Mouse (Mus musculus) liver, embryonic 13.5 days (tissue): ENCODE data around the gene Fgfr2. TPM values are rescaled to one million over a fixed set of nuclear protein-coding genes. Genes with fewer than 3 reads are reported as not detected.

Experiments used
- ATAC-seq: fragments of 200-750 bp; cut with Nextera tagmentation; 2 replicates; pipeline ENCODE4 v1.8.0; 2017; ENCODE audit warnings: low read depth, mild to moderate bottlenecking, moderate number of reproducible peaks, moderate library complexity
- DNase-seq: peaks from one replicate; pipeline ENCODE4 v3.0.0; 2022
- H3K27ac ChIP-seq: fragments of 300-500 bp; sonication (generic); 2 replicates; pipeline ENCODE4 v1.5.1; 2015; ENCODE audit warnings: moderate library complexity, mild to moderate bottlenecking, inconsistent platforms
- H3K27me3 ChIP-seq: fragments of 300-500 bp; sonication (generic); 2 replicates; pipeline ENCODE4 v1.6.1; 2015; ENCODE audit warnings: mild to moderate bottlenecking, inconsistent platforms
- H3K36me3 ChIP-seq: fragments of 300-500 bp; sonication (generic); 2 replicates; pipeline ENCODE4 v1.6.1; 2015; ENCODE audit warnings: mild to moderate bottlenecking, inconsistent platforms
- H3K4me1 ChIP-seq: fragments of 300-500 bp; sonication (generic); replicated peaks from 2 replicates; pipeline ENCODE4 v1.6.1; 2015; ENCODE audit warnings: inconsistent platforms
- H3K4me2 ChIP-seq: fragments of 300-500 bp; sonication (generic); 2 replicates; pipeline ENCODE4 v1.6.1; 2015; ENCODE audit warnings: inconsistent platforms, mild to moderate bottlenecking, moderate library complexity
- H3K4me3 ChIP-seq: fragments of 300-500 bp; sonication (generic); replicated peaks from 2 replicates; pipeline ENCODE4 v1.5.1; 2015; ENCODE audit warnings: mild to moderate bottlenecking, inconsistent platforms
- H3K9ac ChIP-seq: fragments of 300-500 bp; sonication (generic); 2 replicates; pipeline ENCODE4 v1.6.1; 2015; ENCODE audit warnings: mild to moderate bottlenecking, inconsistent platforms
- H3K9me3 ChIP-seq: fragments of 300-500 bp; sonication (generic); replicated peaks from 2 replicates; pipeline ENCODE4 v1.6.1; 2016; ENCODE audit warnings: inconsistent platforms
- WGBS: fragments of 180-500 bp; shearing (Covaris S2); methylation state at CpG from one replicate; pipeline ENCODE4 v1.1.7; 2015; ENCODE audit not compliant: insufficient replicate concordance; 5-methylcytosine and 5-hydroxymethylcytosine counted together
- polyA plus RNA-seq: library from polyadenylated mRNA; unstranded; fragments of >200 nt; fragmentation: Nextera tagmentation; extraction: Ambion mirVana; gene quantifications from 2 replicates; pipeline ENCODE4 v1.2.1, GENCODE M21; 2015

The Fgfr2 gene
- polyA plus RNA-seq, 1 experiment from 2014 or later, result 8.9 TPM

GRCm38 (mm10) chr7:131861157-131861556, 1262.0 kb downstream of the Fgfr2 start:
- Histone ChIP-seq H3K4me2 (no peak overlapping the region), H3K4me1 (no peaks in the 10 kb centered on the region), H3K27ac (no peak overlapping the region), H3K36me3 (no peaks in the 10 kb centered on the region), H3K4me3 (no peak overlapping the region), H3K9me3 (no peaks in the 10 kb centered on the region), H3K9ac (no peak overlapping the region), H3K27me3 (no peaks in the 10 kb centered on the region)
- DNase-seq (no peak), ATAC-seq (no peak)

GRCm38 (mm10) chr7:131855641-131856040, 1267.5 kb downstream of the Fgfr2 start:
- Histone ChIP-seq H3K27me3 (no peaks in the 10 kb centered on the region), H3K27ac (no peak overlapping the region), H3K4me2 (no peak overlapping the region), H3K9me3 (no peaks in the 10 kb centered on the region), H3K36me3 (no peaks in the 10 kb centered on the region), H3K4me3 (no peak overlapping the region), H3K4me1 (no peaks in the 10 kb centered on the region), H3K9ac (no peak overlapping the region)
- ATAC-seq, result no peak
- DNase-seq, result no peak
- WGBS, result 64% methylated on average over 2 of the region's 2 CpGs

GRCm38 (mm10) chr7:131850579-131850978, 1272.6 kb downstream of the Fgfr2 start:
- DNase-seq, result no peak
- Histone ChIP-seq H3K4me1 (no peaks in the 10 kb centered on the region), H3K27me3 (no peaks in the 10 kb centered on the region), H3K36me3 (no peaks in the 10 kb centered on the region), H3K27ac (no peak overlapping the region), H3K4me3 (no peak overlapping the region), H3K9ac (no peak overlapping the region), H3K9me3 (no peaks in the 10 kb centered on the region), H3K4me2 (no peak overlapping the region)
- 32% methylated on average over 4 of the region's 4 CpGs for WGBS
- ATAC-seq, result no peak

- Histone ChIP-seq H3K9me3 (no peaks in the 10 kb centered on the region), H3K4me2 (no peak overlapping the region), H3K36me3 (no peaks in the 10 kb centered on the region), H3K4me3 (no peak overlapping the region), H3K27me3 (no peaks in the 10 kb centered on the region), H3K9ac (no peak overlapping the region), H3K27ac (no peak overlapping the region), H3K4me1 (no peaks in the 10 kb centered on the region)
- no peak for DNase-seq
- WGBS, result 56% methylated on average over 20 of the region's 20 CpGs
- ATAC-seq, result no peak
Measured at GRCm38 (mm10) chr7:131846066-131846905, 1276.9 kb downstream of the Fgfr2 start.

- Histone ChIP-seq H3K4me1 (no peaks in the 10 kb centered on the region), H3K9me3 (no peaks in the 10 kb centered on the region), H3K4me2 (no peak overlapping the region), H3K36me3 (no peaks in the 10 kb centered on the region), H3K27me3 (no peaks in the 10 kb centered on the region), H3K27ac (no peak overlapping the region), H3K9ac (no peak overlapping the region), H3K4me3 (no peak overlapping the region)
- 46% methylated on average over 1 of the region's 1 CpGs for WGBS
- ATAC-seq (no peak), DNase-seq (no peak)
Measured at GRCm38 (mm10) chr7:131830261-131830660, 1292.9 kb downstream of the Fgfr2 start.

GRCm38 (mm10) chr7:131826811-131827210, 1296.3 kb downstream of the Fgfr2 start:
- WGBS, result 72% methylated on average over 5 of the region's 5 CpGs
- H3K27me3 ChIP-seq, result no peaks in the 10 kb centered on the region
- H3K4me2 ChIP-seq, result no peak overlapping the region
- ATAC-seq (no peak), DNase-seq (no peak)
- H3K27ac ChIP-seq, result no peak overlapping the region
- no peaks in the 10 kb centered on the region for H3K36me3 ChIP-seq
- H3K4me1 ChIP-seq, result no peaks in the 10 kb centered on the region
- H3K9ac ChIP-seq, result no peak overlapping the region
- H3K9me3 ChIP-seq, result no peaks in the 10 kb centered on the region
- H3K4me3 ChIP-seq, result no peak overlapping the region

GRCm38 (mm10) chr7:131817976-131818375, 1305.2 kb downstream of the Fgfr2 start:
- Histone ChIP-seq H3K4me3 (no peak overlapping the region), H3K4me1 (no peaks in the 10 kb centered on the region), H3K9me3 (no peaks in the 10 kb centered on the region), H3K27me3 (no peaks in the 10 kb centered on the region), H3K4me2 (no peak overlapping the region), H3K36me3 (no peaks in the 10 kb centered on the region), H3K9ac (no peak overlapping the region), H3K27ac (no peak overlapping the region)
- ATAC-seq (no peak), DNase-seq (no peak)
- WGBS, result 56% methylated on average over 6 of the region's 6 CpGs

- Histone ChIP-seq H3K9ac (no peak overlapping the region), H3K9me3 (no peaks in the 10 kb centered on the region), H3K27ac (no peak overlapping the region), H3K27me3 (no peaks in the 10 kb centered on the region), H3K36me3 (no peaks in the 10 kb centered on the region), H3K4me3 (no peak overlapping the region), H3K4me2 (no peak overlapping the region), H3K4me1 (no peaks in the 10 kb centered on the region)
- no peak for DNase-seq
- 58% methylated on average over 2 of the region's 2 CpGs for WGBS
- no peak for ATAC-seq
Measured at GRCm38 (mm10) chr7:131816641-131817040, 1306.5 kb downstream of the Fgfr2 start.

GRCm38 (mm10) chr7:131812116-131812515, 1311.0 kb downstream of the Fgfr2 start:
- no peaks in the 10 kb centered on the region for H3K4me1 ChIP-seq
- no peaks in the 10 kb centered on the region for H3K9me3 ChIP-seq
- 59% methylated on average over 6 of the region's 6 CpGs for WGBS
- ATAC-seq, result no peak
- no peak overlapping the region for H3K27ac ChIP-seq
- H3K27me3 ChIP-seq, result no peaks in the 10 kb centered on the region
- no peak overlapping the region for H3K9ac ChIP-seq
- DNase-seq, result no peak
- H3K4me2 ChIP-seq, result no peak overlapping the region
- H3K4me3 ChIP-seq, result no peak overlapping the region
- no peaks in the 10 kb centered on the region for H3K36me3 ChIP-seq

- no peak overlapping the region for H3K4me2 ChIP-seq
- no peak overlapping the region for H3K4me3 ChIP-seq
- H3K27me3 ChIP-seq, result no peaks in the 10 kb centered on the region
- no peak for ATAC-seq
- no peak overlapping the region for H3K27ac ChIP-seq
- no peak overlapping the region for H3K9ac ChIP-seq
- H3K36me3 ChIP-seq, result no peaks in the 10 kb centered on the region
- DNase-seq, result no peak
- no peaks in the 10 kb centered on the region for H3K4me1 ChIP-seq
- 58% methylated on average over 4 of the region's 4 CpGs for WGBS
- no peaks in the 10 kb centered on the region for H3K9me3 ChIP-seq
Measured at GRCm38 (mm10) chr7:131810916-131811315, 1312.2 kb downstream of the Fgfr2 start.

- no peaks in the 10 kb centered on the region for H3K9me3 ChIP-seq
- H3K9ac ChIP-seq, result no peak overlapping the region
- no peaks in the 10 kb centered on the region for H3K4me1 ChIP-seq
- H3K4me2 ChIP-seq, result no peak overlapping the region
- H3K27me3 ChIP-seq, result no peaks in the 10 kb centered on the region
- H3K27ac ChIP-seq, result no peak overlapping the region
- WGBS, result 39% methylated on average over 5 of the region's 5 CpGs
- peak; percentile 71 for ATAC-seq
- no peak overlapping the region for H3K4me3 ChIP-seq
- DNase-seq, result no peak
- no peaks in the 10 kb centered on the region for H3K36me3 ChIP-seq
Measured at GRCm38 (mm10) chr7:131809584-131810181, 1313.5 kb downstream of the Fgfr2 start.

- ATAC-seq, result no peak
- H3K9ac ChIP-seq, result no peak overlapping the region
- no peaks in the 10 kb centered on the region for H3K9me3 ChIP-seq
- no peak overlapping the region for H3K4me3 ChIP-seq
- no peak for DNase-seq
- no peak overlapping the region for H3K4me2 ChIP-seq
- H3K27ac ChIP-seq, result no peak overlapping the region
- 18% methylated on average over 2 of the region's 2 CpGs for WGBS
- H3K27me3 ChIP-seq, result no peaks in the 10 kb centered on the region
- H3K36me3 ChIP-seq, result no peaks in the 10 kb centered on the region
- no peaks in the 10 kb centered on the region for H3K4me1 ChIP-seq
Measured at GRCm38 (mm10) chr7:131807257-131807656, 1315.9 kb downstream of the Fgfr2 start.
